Mouse (Mus musculus) E14TG2a.4 (cell line): ENCODE results near the gene Aco2.

Experiments
- CTCF ChIP-seq: conservative IDR thresholded peaks from 2 replicates; pipeline ENCODE4 v1.5.1; 2014; ENCODE audit warnings: low read length
- POU5F1 ChIP-seq: IDR thresholded peaks from 2 replicates; pipeline ENCODE4 v1.6.1; 2014; ENCODE audit warnings: low read length, borderline replicate concordance

DNA sequence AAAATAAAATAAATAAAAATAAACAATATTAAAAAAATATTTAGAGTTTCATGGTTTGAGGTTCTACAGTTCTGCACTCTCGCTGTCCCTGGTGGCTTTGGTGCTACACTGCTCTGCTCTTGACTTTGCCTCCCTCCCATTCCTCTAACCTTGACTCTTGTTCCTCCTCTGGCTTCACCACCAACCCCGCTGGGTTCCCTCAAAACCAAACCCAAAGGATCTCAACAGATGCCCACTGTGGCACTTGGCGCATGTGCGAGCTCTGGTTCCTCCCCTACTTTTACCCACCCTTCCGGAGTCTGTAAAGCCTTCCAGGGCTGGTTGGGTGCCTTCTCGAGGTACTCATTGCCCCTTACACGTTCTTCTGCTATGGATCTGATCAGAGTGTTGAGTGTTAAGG, 29.8 kb upstream of the Aco2 start:
- TF ChIP-seq CTCF (no peak), POU5F1 (no peak)
